Mouse (Mus musculus) thymus, adult 2 months (tissue): Measurements from ENCODE around the gene Arsj.

Source experiments
- CTCF ChIP-seq: fragments of 200-500 bp; IDR thresholded peaks from 2 replicates; pipeline ENCODE4 v1.5.1; 2012; ENCODE audit warnings: mild to moderate bottlenecking, control low read depth, low read length, moderate library complexity, borderline replicate concordance; ENCODE audit not compliant: control insufficient read depth, poor library complexity, insufficient read depth; ENCODE audit errors: extremely low read depth
- POLR2A ChIP-seq: fragments of 200-500 bp; IDR thresholded peaks from 2 replicates; pipeline ENCODE4 v1.6.1; 2012; ENCODE audit warnings: mild to moderate bottlenecking, low read length, control low read depth, moderate library complexity; ENCODE audit not compliant: control insufficient read depth, poor library complexity, insufficient read depth; ENCODE audit errors: extremely low read depth

- TF ChIP-seq CTCF (no peak), POLR2A (no peak)
These were observed 3.7 kb upstream of the Arsj start for GRCm38 (mm10) chr3:126359760-126360159.
